Mouse (Mus musculus) lung, embryonic 16.5 days (tissue): ENCODE measurements around the gene Chit1. TPM values are rescaled to one million over a fixed set of nuclear protein-coding genes. Genes with fewer than 3 reads are reported as not detected.

Experiments used
- ATAC-seq: fragments of 200-750 bp; cut with Nextera tagmentation; 2 replicates; pipeline ENCODE4 v1.8.0; 2017; ENCODE audit warnings: low read depth, mild to moderate bottlenecking, moderate library complexity
- H3K27ac ChIP-seq: fragments of 300-500 bp; sonication (generic); 2 replicates; pipeline ENCODE4 v1.5.1; 2014; ENCODE audit warnings: mild to moderate bottlenecking, control low read depth, low read length
- H3K27me3 ChIP-seq: fragments of 300-500 bp; sonication (generic); 2 replicates; pipeline ENCODE4 v1.6.1; 2014; ENCODE audit warnings: low read depth, low read length, mixed read lengths; ENCODE audit not compliant: control insufficient read depth, insufficient read depth
- H3K36me3 ChIP-seq: fragments of 300-500 bp; sonication (generic); 2 replicates; pipeline ENCODE4 v1.6.1; 2014; ENCODE audit warnings: low read length; ENCODE audit not compliant: control insufficient read depth, insufficient read depth
- H3K4me1 ChIP-seq: fragments of 300-500 bp; sonication (generic); replicated peaks from 2 replicates; pipeline ENCODE4 v1.6.1; 2014; ENCODE audit warnings: low read length, mixed read lengths; ENCODE audit not compliant: control insufficient read depth, insufficient read depth
- H3K4me2 ChIP-seq: fragments of 300-500 bp; sonication (generic); 2 replicates; pipeline ENCODE4 v1.6.1; 2014; ENCODE audit warnings: low read depth, low read length, control low read depth
- H3K4me3 ChIP-seq: fragments of 300-500 bp; sonication (generic); 2 replicates; pipeline ENCODE4 v1.5.1; 2014; ENCODE audit warnings: mild to moderate bottlenecking, low read length, control low read depth
- H3K9ac ChIP-seq: fragments of 300-500 bp; sonication (generic); 2 replicates; pipeline ENCODE4 v1.6.1; 2014; ENCODE audit warnings: low read length, control low read depth
- H3K9me3 ChIP-seq: fragments of 300-500 bp; sonication (generic); 2 replicates; pipeline ENCODE4 v1.6.1; 2016; ENCODE audit warnings: low read length; ENCODE audit not compliant: control insufficient read depth
- WGBS: fragments of 180-500 bp; shearing (Covaris S2); extraction: QIAGEN DNeasy Blood & Tissue Kit; methylation state at CpG from one replicate; pipeline ENCODE4 v1.1.7; 2014; 5-methylcytosine and 5-hydroxymethylcytosine counted together
- polyA plus RNA-seq: library from polyadenylated mRNA; unstranded; fragments of >200 nt; fragmentation: Nextera tagmentation; extraction: Ambion mirVana; gene quantifications from 2 replicates; pipeline ENCODE4 v1.2.1, GENCODE M21; 2015

The Chit1 gene
- 0.09 and 0.24 TPM in 2 replicates for polyA plus RNA-seq

- no peak for ATAC-seq
- Histone ChIP-seq H3K4me1 (peaks cover 5% of the 10 kb centered on the region), H3K4me3 (no peak within 1 kb of the TSS), H3K9ac (no peak within 1 kb of the TSS), H3K9me3 (no peaks in the 10 kb centered on the region), H3K36me3 (no peaks in the 10 kb centered on the region), H3K27ac (no peak within 1 kb of the TSS), H3K27me3 (no peaks in the 10 kb centered on the region), H3K4me2 (no peak within 1 kb of the TSS)
- whole genome bisulfite sequencing = 69% methylated on average over 4 of the region's 4 CpGs
Measured at GRCm38 (mm10) chr1:134110979-134111378, at the start of gene Chit1. Gene Chit1, plus strand, starts transcription at chr1:134111242.

GRCm38 (mm10) chr1:134061915-134062314 is 49.1 kb upstream of the Chit1 start:
- peak overlapping the region; percentile 70 for H3K9ac ChIP-seq

GRCm38 (mm10) chr1:134062411-134063085 is 48.5 kb upstream of the Chit1 start:
- WGBS = 6% methylated on average over 11 of the region's 11 CpGs
- Histone ChIP-seq H3K4me3 (0 out of 2 replicates have a peak overlapping the region, but pooled peaks have one; percentile 4), H3K4me1 (peaks cover 72% of the 10 kb centered on the region), H3K9me3 (no peaks in the 10 kb centered on the region), H3K9ac (peak overlapping the region; percentile 70), H3K27ac (peak overlapping the region; percentile 99), H3K27me3 (no peaks in the 10 kb centered on the region), H3K4me2 (peak overlapping the region; percentile 39), H3K36me3 (no peaks in the 10 kb centered on the region)
- ATAC-seq = peak; percentile 0; the same call in 1 of the 2 replicates

More at GRCm38 (mm10) chr1:134061915-134062314, 49.1 kb upstream of the Chit1 start:
- peak overlapping the region; percentile 73; the same call in 1 of the 2 replicates for H3K4me2 ChIP-seq
- H3K4me3 ChIP-seq = no peak overlapping the region
- WGBS = 63% methylated on average over 3 of the region's 3 CpGs
- H3K9me3 ChIP-seq = no peaks in the 10 kb centered on the region
- peaks cover 70% of the 10 kb centered on the region for H3K4me1 ChIP-seq
- H3K27me3 ChIP-seq = no peaks in the 10 kb centered on the region
- ATAC-seq = no peak
- peak overlapping the region; percentile 99 for H3K27ac ChIP-seq
- H3K36me3 ChIP-seq = no peaks in the 10 kb centered on the region

- peak; percentile 11 for ATAC-seq
- H3K27ac ChIP-seq = peak overlapping the region; percentile 99
- peak overlapping the region; percentile 69 for H3K9ac ChIP-seq
- peaks cover 78% of the 10 kb centered on the region for H3K4me1 ChIP-seq
- no peaks in the 10 kb centered on the region for H3K36me3 ChIP-seq
- 1% methylated on average over 32 of the region's 33 CpGs for WGBS
- H3K27me3 ChIP-seq = no peaks in the 10 kb centered on the region
- H3K9me3 ChIP-seq = no peaks in the 10 kb centered on the region
- H3K4me3 ChIP-seq = peak overlapping the region; percentile 4; the same call in 1 of the 2 replicates
- peak overlapping the region; percentile 39 for H3K4me2 ChIP-seq
Measured at GRCm38 (mm10) chr1:134063086-134063772, 47.8 kb upstream of the Chit1 start.

- no peak overlapping the region for H3K4me3 ChIP-seq
- peaks cover 79% of the 10 kb centered on the region for H3K4me1 ChIP-seq
- peak overlapping the region; percentile 39 for H3K4me2 ChIP-seq
- peak overlapping the region; percentile 99 for H3K27ac ChIP-seq
- no peaks in the 10 kb centered on the region for H3K36me3 ChIP-seq
- 7% methylated on average over 9 of the region's 9 CpGs for WGBS
- H3K27me3 ChIP-seq = no peaks in the 10 kb centered on the region
- no peaks in the 10 kb centered on the region for H3K9me3 ChIP-seq
- H3K9ac ChIP-seq = peak overlapping the region; percentile 69
- ATAC-seq = no peak
Measured at GRCm38 (mm10) chr1:134063773-134064125, 47.3 kb upstream of the Chit1 start.

GRCm38 (mm10) chr1:134064296-134064831 is 46.7 kb upstream of the Chit1 start:
- Histone ChIP-seq H3K9me3 (no peaks in the 10 kb centered on the region), H3K36me3 (no peaks in the 10 kb centered on the region), H3K4me2 (no peak overlapping the region), H3K9ac (no peak overlapping the region), H3K27ac (peak overlapping the region; percentile 99), H3K27me3 (no peaks in the 10 kb centered on the region), H3K4me1 (peaks cover 83% of the 10 kb centered on the region), H3K4me3 (no peak overlapping the region)
- WGBS = 77% methylated on average over 2 of the region's 2 CpGs
- no peak for ATAC-seq

- Histone ChIP-seq H3K4me2 (no peak overlapping the region), H3K9me3 (no peaks in the 10 kb centered on the region), H3K4me3 (no peak overlapping the region), H3K27ac (peak overlapping the region; percentile 99), H3K4me1 (peaks cover 80% of the 10 kb centered on the region), H3K27me3 (no peaks in the 10 kb centered on the region), H3K36me3 (no peaks in the 10 kb centered on the region), H3K9ac (no peak overlapping the region)
- no peak for ATAC-seq
- 32% methylated on average over 4 of the region's 4 CpGs for WGBS
Measured at GRCm38 (mm10) chr1:134065241-134065809, 45.7 kb upstream of the Chit1 start.

- 40% methylated on average over 3 of the region's 3 CpGs for WGBS
- Histone ChIP-seq H3K4me3 (no peak overlapping the region), H3K27ac (peak overlapping the region; percentile 99), H3K4me2 (peak overlapping the region; percentile 16; the same call in 1 of the 2 replicates), H3K36me3 (no peaks in the 10 kb centered on the region), H3K27me3 (no peaks in the 10 kb centered on the region), H3K9me3 (no peaks in the 10 kb centered on the region), H3K9ac (peak overlapping the region; percentile 37; the same call in 1 of the 2 replicates), H3K4me1 (peaks cover 84% of the 10 kb centered on the region)
- ATAC-seq = no peak
Measured at GRCm38 (mm10) chr1:134066554-134066953, 44.5 kb upstream of the Chit1 start.

GRCm38 (mm10) chr1:134067143-134067619 is 43.9 kb upstream of the Chit1 start:
- ATAC-seq = peak; percentile 70
- peak overlapping the region; percentile 99 for H3K27ac ChIP-seq
- no peaks in the 10 kb centered on the region for H3K9me3 ChIP-seq
- 8% methylated on average over 8 of the region's 8 CpGs for WGBS
- no peaks in the 10 kb centered on the region for H3K36me3 ChIP-seq
- H3K9ac ChIP-seq = no peak overlapping the region; the same call in 1 of the 2 replicates
- no peak overlapping the region; the same call in 1 of the 2 replicates for H3K4me2 ChIP-seq
- peaks cover 84% of the 10 kb centered on the region for H3K4me1 ChIP-seq
- no peak overlapping the region for H3K4me3 ChIP-seq
- H3K27me3 ChIP-seq = no peaks in the 10 kb centered on the region
